Mouse (Mus musculus) limb, embryonic 11.5 days (tissue): Measurements from ENCODE around the gene Tgoln1. TPM values are rescaled to one million over a fixed set of nuclear protein-coding genes. Genes with fewer than 3 reads are reported as not detected.

Experiments
- ATAC-seq: fragments of 200-750 bp; cut with Nextera tagmentation; 2 replicates; pipeline ENCODE4 v1.8.0; 2017; ENCODE audit warnings: low read depth; ENCODE audit not compliant: insufficient number of reproducible peaks, low FRiP score, low TSS enrichment
- DNase-seq: peaks from one replicate; pipeline ENCODE4 v3.0.0-alpha.2; 2015; ENCODE audit warnings: low spot score
- H3K27ac ChIP-seq: fragments of 300-500 bp; sonication (generic); replicated peaks from 2 replicates; pipeline ENCODE4 v1.5.1; 2014; ENCODE audit warnings: low read depth, mild to moderate bottlenecking, low read length
- H3K27me3 ChIP-seq: fragments of 300-500 bp; sonication (generic); 2 replicates; pipeline ENCODE4 v1.6.1; 2014; ENCODE audit warnings: mild to moderate bottlenecking, low read length, mixed read lengths; ENCODE audit not compliant: control insufficient read depth, insufficient read depth
- H3K36me3 ChIP-seq: fragments of 300-500 bp; sonication (generic); 2 replicates; pipeline ENCODE4 v1.6.1; 2014; ENCODE audit warnings: mild to moderate bottlenecking, low read length, moderate library complexity, mixed read lengths; ENCODE audit not compliant: control insufficient read depth, insufficient read depth
- H3K4me1 ChIP-seq: fragments of 300-500 bp; sonication (generic); 2 replicates; pipeline ENCODE4 v1.6.1; 2014; ENCODE audit warnings: low read length, mixed read lengths; ENCODE audit not compliant: control insufficient read depth, insufficient read depth
- H3K4me2 ChIP-seq: fragments of 300-500 bp; sonication (generic); 2 replicates; pipeline ENCODE4 v1.6.1; 2014; ENCODE audit warnings: low read depth, mild to moderate bottlenecking, moderate library complexity; ENCODE audit not compliant: severe bottlenecking
- H3K4me3 ChIP-seq: fragments of 300-500 bp; sonication (generic); 2 replicates; pipeline ENCODE4 v1.5.1; 2014; ENCODE audit warnings: low read depth, low read length
- H3K9ac ChIP-seq: fragments of 300-500 bp; sonication (generic); 2 replicates; pipeline ENCODE4 v1.6.1; 2014; ENCODE audit warnings: mild to moderate bottlenecking, low read length
- H3K9me3 ChIP-seq: fragments of 300-500 bp; sonication (generic); 2 replicates; pipeline ENCODE4 v1.6.1; 2016; ENCODE audit warnings: low read length; ENCODE audit not compliant: control insufficient read depth
- WGBS: fragments of 180-500 bp; shearing (Covaris S2); extraction: QIAGEN DNeasy Blood & Tissue Kit; methylation state at CpG from one replicate; pipeline ENCODE4 v1.1.7; 2014; 5-methylcytosine and 5-hydroxymethylcytosine counted together
- polyA plus RNA-seq: library from polyadenylated mRNA; unstranded; fragments of >200 nt; fragmentation: Nextera tagmentation; extraction: Ambion mirVana; gene quantifications from 2 replicates; pipeline ENCODE4 v1.2.1, GENCODE M21; 2014

Tgoln1 gene
- polyA plus RNA-seq, 1 experiment from 2014 or later, result 24.6 TPM

DNA sequence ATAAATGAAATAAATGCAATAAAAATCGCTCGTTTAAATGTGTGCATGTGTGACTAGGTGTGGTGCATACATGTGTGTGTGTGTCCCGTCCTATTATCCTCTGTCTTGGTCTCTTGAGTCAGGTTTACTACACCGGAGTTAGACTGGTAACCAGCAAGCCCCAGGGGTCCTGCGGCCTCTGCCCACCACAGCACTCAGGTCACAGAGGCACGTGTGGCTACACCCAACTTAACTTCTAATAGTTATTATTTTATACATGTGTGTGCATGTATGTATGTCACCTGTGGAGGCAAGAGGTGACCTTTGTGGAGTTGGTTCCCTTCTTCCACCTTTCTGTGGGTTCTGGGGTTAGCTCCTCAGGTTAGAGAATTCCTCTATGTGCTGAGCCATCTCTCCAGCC, 37.6 kb upstream of the Tgoln1 start:
- Histone ChIP-seq H3K27me3 (no peaks in the 10 kb centered on the region), H3K9ac (no peak overlapping the region), H3K27ac (peak overlapping the region; percentile 85), H3K9me3 (no peaks in the 10 kb centered on the region), H3K4me1 (peaks cover 46% of the 10 kb centered on the region), H3K4me2 (no peak overlapping the region; the same call in 1 of the 2 replicates), H3K4me3 (no peak overlapping the region), H3K36me3 (no peaks in the 10 kb centered on the region)
- no peak for DNase-seq
- ATAC-seq, result no peak
- WGBS, result 65% methylated on average over 6 of the region's 6 CpGs

DNA sequence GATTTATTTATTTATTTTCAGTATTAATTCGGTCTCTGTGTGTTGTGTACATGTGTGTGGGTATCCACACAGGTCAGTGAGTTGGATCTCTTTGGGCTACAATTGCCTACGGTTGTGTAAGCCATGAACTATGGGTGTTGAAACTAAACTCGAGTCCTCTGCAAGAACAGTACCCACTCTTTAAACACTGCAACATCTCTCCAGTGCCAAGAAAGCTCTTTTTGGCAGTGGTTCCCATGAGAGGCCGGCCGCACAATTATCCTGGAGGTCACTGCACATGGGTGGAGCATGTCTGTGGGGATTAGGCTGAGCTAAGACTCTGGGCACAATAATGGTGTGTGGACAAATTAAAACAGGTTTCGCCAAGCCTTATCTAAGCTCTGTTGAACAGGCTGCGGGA, 36.6 kb upstream of the Tgoln1 start:
- no peak for DNase-seq
- Histone ChIP-seq H3K4me3 (no peak overlapping the region), H3K27me3 (no peaks in the 10 kb centered on the region), H3K4me2 (no peak overlapping the region), H3K27ac (peak overlapping the region; percentile 26; the same call in 1 of the 2 replicates), H3K36me3 (no peaks in the 10 kb centered on the region), H3K9me3 (no peaks in the 10 kb centered on the region), H3K4me1 (peaks cover 55% of the 10 kb centered on the region), H3K9ac (no peak overlapping the region)
- 83% methylated on average over 7 of the region's 7 CpGs for WGBS
- no peak for ATAC-seq

GRCm38 (mm10) chr6:72650338-72650851, 33.6 kb upstream of the Tgoln1 start:
- no peak overlapping the region for H3K27ac ChIP-seq
- DNase-seq (no peak), ATAC-seq (no peak)
- peaks cover 43% of the 10 kb centered on the region for H3K4me1 ChIP-seq
- no peaks in the 10 kb centered on the region for H3K36me3 ChIP-seq
- no peak overlapping the region for H3K9ac ChIP-seq
- H3K4me3 ChIP-seq, result no peak overlapping the region
- no peaks in the 10 kb centered on the region for H3K9me3 ChIP-seq
- no peaks in the 10 kb centered on the region for H3K27me3 ChIP-seq
- WGBS, result 77% methylated on average over 10 of the region's 10 CpGs
- H3K4me2 ChIP-seq, result no peak overlapping the region

DNA sequence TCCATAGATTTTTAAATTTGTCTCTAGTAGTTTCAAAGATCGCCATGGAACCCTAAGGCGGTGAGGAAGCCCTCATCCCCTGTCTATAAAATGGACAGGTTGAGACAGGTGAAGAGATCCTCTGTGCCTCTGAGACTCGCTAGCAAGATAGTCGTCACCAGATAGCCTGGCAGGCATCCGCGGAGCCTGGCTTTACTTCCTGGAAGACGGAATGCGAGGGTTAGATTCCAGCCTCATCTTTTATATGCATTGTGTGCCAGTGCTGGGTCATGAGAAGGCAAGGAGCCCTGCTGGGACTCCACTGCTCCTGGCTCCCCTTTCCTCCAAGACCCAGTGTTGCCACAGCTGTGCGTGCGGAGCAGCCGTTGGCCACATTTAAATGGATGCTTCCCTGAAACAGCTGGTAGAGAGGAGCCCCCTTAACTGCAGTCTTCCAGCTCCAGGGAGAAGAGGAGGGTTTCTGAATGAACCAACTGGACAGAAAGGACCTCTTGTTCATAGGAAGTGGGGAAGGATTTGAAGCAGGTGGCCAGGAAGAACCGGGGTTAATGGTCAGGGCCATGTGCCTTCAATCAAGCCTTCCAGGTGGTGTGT, 31.3 kb upstream of the Tgoln1 start:
- H3K9me3 ChIP-seq, result no peaks in the 10 kb centered on the region
- no peak overlapping the region for H3K9ac ChIP-seq
- peak; percentile 55 for ATAC-seq

DNA sequence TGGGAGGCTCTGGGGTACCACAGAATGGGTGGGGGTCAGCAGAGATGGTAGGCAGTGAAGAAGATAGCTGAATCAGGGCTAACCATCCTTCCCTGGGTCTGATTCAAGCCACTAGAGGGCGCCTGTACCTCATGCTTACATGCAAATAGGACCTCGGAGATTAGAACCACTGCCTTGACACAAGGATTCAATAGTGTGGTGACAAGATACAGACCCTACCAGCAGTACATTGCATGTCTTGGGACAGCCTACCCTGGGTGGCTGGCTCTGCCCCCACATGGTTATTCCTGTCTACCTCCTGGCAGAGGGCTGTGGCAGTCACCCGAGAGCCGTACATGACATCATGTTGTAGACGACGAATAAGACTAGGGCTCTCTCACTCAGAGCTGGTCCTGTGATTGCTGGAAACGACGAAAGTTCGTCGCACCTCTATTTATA, 30.6 kb upstream of the Tgoln1 start:
- ATAC-seq (peak; percentile 40; the same call in 1 of the 2 replicates), DNase-seq (peak; percentile 79)
- no peak overlapping the region for H3K27ac ChIP-seq
- H3K27me3 ChIP-seq, result no peaks in the 10 kb centered on the region
- H3K9ac ChIP-seq, result no peak overlapping the region
- H3K36me3 ChIP-seq, result no peaks in the 10 kb centered on the region
- WGBS, result 54% methylated on average over 10 of the region's 10 CpGs
- H3K4me3 ChIP-seq, result no peak overlapping the region
- no peak overlapping the region for H3K4me2 ChIP-seq
- no peaks in the 10 kb centered on the region for H3K9me3 ChIP-seq
- H3K4me1 ChIP-seq, result peaks cover 26% of the 10 kb centered on the region

More for the DNA sequence above, 31.3 kb upstream of the Tgoln1 start:
- H3K27me3 ChIP-seq, result no peaks in the 10 kb centered on the region
- no peak overlapping the region for H3K4me2 ChIP-seq
- peaks cover 26% of the 10 kb centered on the region for H3K4me1 ChIP-seq
- DNase-seq, result peak; percentile 63
- H3K4me3 ChIP-seq, result no peak overlapping the region
- 49% methylated on average over 12 of the region's 12 CpGs for WGBS
- no peaks in the 10 kb centered on the region for H3K36me3 ChIP-seq
- peak overlapping the region; percentile 23; the same call in 1 of the 2 replicates for H3K27ac ChIP-seq

GRCm38 (mm10) chr6:72645364-72645763, 28.6 kb upstream of the Tgoln1 start:
- DNase-seq (no peak), ATAC-seq (no peak)
- WGBS, result 54% methylated on average over 7 of the region's 7 CpGs
- Histone ChIP-seq H3K27me3 (no peaks in the 10 kb centered on the region), H3K27ac (no peak overlapping the region), H3K4me3 (no peak overlapping the region), H3K4me2 (no peak overlapping the region), H3K9ac (no peak overlapping the region), H3K36me3 (no peaks in the 10 kb centered on the region; the same call in 1 of the 2 replicates), H3K4me1 (peaks cover 22% of the 10 kb centered on the region), H3K9me3 (no peaks in the 10 kb centered on the region)

GRCm38 (mm10) chr6:72644576-72644975, 27.8 kb upstream of the Tgoln1 start:
- H3K27me3 ChIP-seq, result no peaks in the 10 kb centered on the region
- WGBS, result 75% methylated on average over 4 of the region's 4 CpGs
- no peak for DNase-seq
- H3K27ac ChIP-seq, result no peak overlapping the region
- no peak overlapping the region for H3K9ac ChIP-seq
- no peak overlapping the region for H3K4me3 ChIP-seq
- H3K4me2 ChIP-seq, result no peak overlapping the region
- H3K9me3 ChIP-seq, result no peaks in the 10 kb centered on the region
- H3K36me3 ChIP-seq, result no peaks in the 10 kb centered on the region; the same call in 1 of the 2 replicates
- peaks cover 19% of the 10 kb centered on the region for H3K4me1 ChIP-seq
- no peak for ATAC-seq

GRCm38 (mm10) chr6:72641218-72641954, 24.6 kb upstream of the Tgoln1 start:
- no peak for ATAC-seq
- DNase-seq, result no peak
- no peaks in the 10 kb centered on the region for H3K27me3 ChIP-seq

More at GRCm38 (mm10) chr6:72641218-72641954, 24.6 kb upstream of the Tgoln1 start:
- no peaks in the 10 kb centered on the region for H3K4me1 ChIP-seq
- no peak overlapping the region for H3K27ac ChIP-seq
- H3K4me2 ChIP-seq, result no peak overlapping the region
- H3K9ac ChIP-seq, result no peak overlapping the region
- no peaks in the 10 kb centered on the region for H3K9me3 ChIP-seq
- WGBS, result 84% methylated on average over 18 of the region's 18 CpGs
- no peak overlapping the region for H3K4me3 ChIP-seq
- H3K36me3 ChIP-seq, result no peaks in the 10 kb centered on the region; the same call in 1 of the 2 replicates
